Mouse (Mus musculus) ES-Bruce4 (cell line): ENCODE measurements around the gene A730015C16Rik. TPM values are rescaled to one million over a fixed set of nuclear protein-coding genes. Genes with fewer than 3 reads are reported as not detected.
A peak's percentile ranks its signal among the peaks of the same experiment; 100 is the strongest.

Source experiments
- H3K27ac ChIP-seq: 2 replicates; pipeline ENCODE4 v1.5.1; 2012; ENCODE audit warnings: low read length, inconsistent platforms; ENCODE audit not compliant: insufficient read depth
- H3K27me3 ChIP-seq: 2 replicates; pipeline ENCODE4 v1.6.1; 2012; ENCODE audit warnings: mild to moderate bottlenecking, low read length, inconsistent platforms; ENCODE audit not compliant: control insufficient read depth, poor library complexity, insufficient read depth, severe bottlenecking
- H3K36me3 ChIP-seq: 2 replicates; pipeline ENCODE4 v1.6.1; 2012; ENCODE audit warnings: inconsistent platforms, mild to moderate bottlenecking, low read length, moderate library complexity; ENCODE audit not compliant: control insufficient read depth, poor library complexity, insufficient read depth, severe bottlenecking
- H3K4me1 ChIP-seq: one replicate; pipeline ENCODE4 v1.8.1; 2011; ENCODE audit warnings: low read length; ENCODE audit not compliant: control insufficient read depth, insufficient read depth
- H3K4me3 ChIP-seq: 2 replicates; pipeline ENCODE4 v1.5.1; 2011; ENCODE audit warnings: low read depth, mild to moderate bottlenecking, low read length
- H3K9ac ChIP-seq: 2 replicates; pipeline ENCODE4 v1.6.1; 2012; ENCODE audit warnings: low read depth, mild to moderate bottlenecking, inconsistent platforms; ENCODE audit not compliant: poor library complexity, severe bottlenecking
- H3K9me3 ChIP-seq: replicated peaks from 2 replicates; pipeline ENCODE4 v1.6.1; 2012; ENCODE audit warnings: mild to moderate bottlenecking, low read length, inconsistent platforms; ENCODE audit not compliant: control insufficient read depth, poor library complexity, insufficient read depth, severe bottlenecking
- CTCF ChIP-seq: IDR thresholded peaks from one replicate; pipeline ENCODE4 v1.8.1; 2011; ENCODE audit warnings: low read depth, low read length
- EP300 ChIP-seq: IDR thresholded peaks from 2 replicates; pipeline ENCODE4 v1.6.1; 2011; ENCODE audit warnings: low read depth, low read length; ENCODE audit not compliant: insufficient read depth
- POLR2A ChIP-seq: IDR thresholded peaks from one replicate; pipeline ENCODE4 v1.8.1; 2011; ENCODE audit warnings: low read length; ENCODE audit not compliant: insufficient read depth
- polyA plus RNA-seq: library from polyadenylated mRNA; stranded (reverse); fragments of >200 nt; gene quantifications from 2 replicates; pipeline ENCODE4 v1.2.4, GENCODE M21; 2011; ENCODE audit warnings: low read depth; ENCODE audit not compliant: missing spikeins, insufficient read depth, insufficient read length

A730015C16Rik gene
- polyA plus RNA-seq, 1 experiment, result not detected

- no peak overlapping the region for H3K9ac ChIP-seq
- no peak overlapping the region for H3K27ac ChIP-seq
- H3K36me3 ChIP-seq, result no peaks in the 10 kb centered on the region
- H3K4me1 ChIP-seq, result no peaks in the 10 kb centered on the region
- no peak for TF ChIP-seq POLR2A
- TF ChIP-seq EP300, result no peak
- TF ChIP-seq CTCF, result no peak
- no peaks in the 10 kb centered on the region for H3K27me3 ChIP-seq
- H3K9me3 ChIP-seq, result no peaks in the 10 kb centered on the region
- H3K4me3 ChIP-seq, result no peak overlapping the region
These were observed 25.3 kb upstream of the A730015C16Rik start for GRCm38 (mm10) chr4:108873746-108874145.

- no peaks in the 10 kb centered on the region for H3K27me3 ChIP-seq
- no peak overlapping the region for H3K4me3 ChIP-seq
- TF ChIP-seq POLR2A, result no peak
- TF ChIP-seq CTCF, result peak; percentile 81
- TF ChIP-seq EP300, result no peak
These were observed 21.4 kb upstream of the A730015C16Rik start for GRCm38 (mm10) chr4:108869730-108870374.

GRCm38 (mm10) chr4:108866806-108867205, 18.4 kb upstream of the A730015C16Rik start:
- Histone ChIP-seq H3K4me1 (no peaks in the 10 kb centered on the region), H3K9me3 (no peaks in the 10 kb centered on the region), H3K36me3 (0 out of 2 replicates have a peak, but pooled peaks cover 2% of the 10 kb centered on the region), H3K9ac (no peak overlapping the region), H3K27ac (no peak overlapping the region), H3K4me3 (no peak overlapping the region), H3K27me3 (no peaks in the 10 kb centered on the region)
- TF ChIP-seq POLR2A, result no peak
- no peak for TF ChIP-seq EP300
- TF ChIP-seq CTCF, result no peak

More at GRCm38 (mm10) chr4:108869730-108870374, 21.4 kb upstream of the A730015C16Rik start:
- H3K9me3 ChIP-seq, result no peaks in the 10 kb centered on the region
- no peaks in the 10 kb centered on the region for H3K4me1 ChIP-seq
- no peak overlapping the region for H3K9ac ChIP-seq
- no peak overlapping the region for H3K27ac ChIP-seq
- H3K36me3 ChIP-seq, result no peaks in the 10 kb centered on the region

- Histone ChIP-seq H3K4me1 (no peaks in the 10 kb centered on the region), H3K27me3 (no peaks in the 10 kb centered on the region), H3K9ac (peak within 1 kb of the TSS; percentile 74), H3K27ac (no peak within 1 kb of the TSS), H3K9me3 (no peaks in the 10 kb centered on the region), H3K4me3 (peak within 1 kb of the TSS; percentile 73), H3K36me3 (peaks cover 14% of the 10 kb centered on the region; the same call in 1 of the 2 replicates)
- TF ChIP-seq EP300 (no peak), CTCF (no peak), POLR2A (no peak)
These were observed 509 bp downstream of the A730015C16Rik start, which contains the start of gene Kti12 for GRCm38 (mm10) chr4:108847715-108848504. TSS of gene Kti12 (plus strand) at chr4:108847785.

- TF ChIP-seq POLR2A, result no peak
- TF ChIP-seq EP300, result no peak
- no peak for TF ChIP-seq CTCF
- Histone ChIP-seq H3K36me3 (peaks cover 14% of the 10 kb centered on the region; the same call in 1 of the 2 replicates), H3K27me3 (no peaks in the 10 kb centered on the region), H3K9me3 (no peaks in the 10 kb centered on the region), H3K4me1 (peaks cover 2% of the 10 kb centered on the region), H3K4me3 (no peak overlapping the region), H3K9ac (no peak overlapping the region), H3K27ac (no peak overlapping the region)
These were observed 2.4 kb downstream of the A730015C16Rik start for GRCm38 (mm10) chr4:108845824-108846569.
